Mouse (Mus musculus) heart, postnatal 10 days (tissue): Measurements from ENCODE around the gene Acer3. TPM values are rescaled to one million over a fixed set of nuclear protein-coding genes. Genes with fewer than 3 reads are reported as not detected.
"Not testable (repeated sequence)": the region's sequence is repeated elsewhere in the genome, so short reads cannot be mapped to it uniquely, and the experiment has no call there.

Source experiments
- DNase-seq, 2 experiments: peaks; one replicate each; pipeline ENCODE4 v3.0.0; 2021
- intact Hi-C: fragments of 180-260 bp; cut with DNase I; formaldehyde crosslinking; loops from one replicate; pipeline ENCODE4 v1.15.1; 2025
- total RNA-seq, 2 experiments: library from RNA; stranded (reverse); gene quantifications; 2 replicates each; pipeline ENCODE4 v1.2.3; 2021

Acer3 gene
- total RNA-seq, 2 experiments from 2014 or later = 15.7 to 16.0 TPM

- intact Hi-C loops = loop anchor here (5.0 kb wide), 1 partner anchor 34 kb away; no protein-coding TSS in a partner anchor
- DNase-seq = no peak
Observed at GRCm38 (mm10) chr7:98307921-98308606, 12.9 kb downstream of the Acer3 start.

- no peak for DNase-seq
- intact Hi-C loops = loop anchor here (5.0 kb wide), 1 partner anchor 35 kb away; no protein-coding TSS in a partner anchor
Observed at GRCm38 (mm10) chr7:98307411-98307810, 13.6 kb downstream of the Acer3 start.

GRCm38 (mm10) chr7:98292901-98293300 is 28.1 kb downstream of the Acer3 start:
- intact Hi-C loops = no loop called here
- DNase-seq = no peak

GRCm38 (mm10) chr7:98289585-98289984 is 31.4 kb downstream of the Acer3 start:
- intact Hi-C loops = loop anchor here (1.0 to 5.0 kb wide), 2 partner anchors 52 to 143 kb away; no protein-coding TSS in a partner anchor
- peak in 1 of 2 experiments; percentile 16 for DNase-seq

- peak in 1 of 2 experiments; percentile 5 for DNase-seq
- intact Hi-C loops = no loop called here
Observed at GRCm38 (mm10) chr7:98276263-98276662, 44.7 kb downstream of the Acer3 start.

GRCm38 (mm10) chr7:98268166-98268565 is 52.8 kb downstream of the Acer3 start:
- DNase-seq, intact Hi-C loops: not testable (repeated sequence)

GRCm38 (mm10) chr7:98252520-98252919 is 68.5 kb downstream of the Acer3 start:
- intact Hi-C loops = no loop called here
- no peak for DNase-seq

GRCm38 (mm10) chr7:98236686-98237359 is 84.2 kb downstream of the Acer3 start:
- intact Hi-C loops = no loop called here
- peak; percentile 32 to 63 for DNase-seq

- DNase-seq = no peak
- intact Hi-C loops = no loop called here
Observed at GRCm38 (mm10) chr7:98223796-98224195, 97.2 kb downstream of the Acer3 start.

GRCm38 (mm10) chr7:98216713-98217112 is 104.3 kb downstream of the Acer3 start:
- DNase-seq = no peak
- intact Hi-C loops = no loop called here

- no peak for DNase-seq
- intact Hi-C loops = no loop called here
Observed at GRCm38 (mm10) chr7:98202946-98203345, 118.1 kb downstream of the Acer3 start.

GRCm38 (mm10) chr7:98201493-98202028 is 119.4 kb downstream of the Acer3 start:
- no peak for DNase-seq
- intact Hi-C loops = no loop called here

- intact Hi-C loops = no loop called here
- DNase-seq = no peak
Observed at GRCm38 (mm10) chr7:98200396-98200795, 120.6 kb downstream of the Acer3 start.

- intact Hi-C loops = no loop called here
- no peak for DNase-seq
Observed at GRCm38 (mm10) chr7:98199381-98199780, 121.6 kb downstream of the Acer3 start, which contains the start of gene B3gnt6. TSS of gene B3gnt6 (minus strand) at chr7:98199481.

GRCm38 (mm10) chr7:98195151-98195801 is 125.7 kb downstream of the Acer3 start:
- intact Hi-C loops = no loop called here
- no peak for DNase-seq

GRCm38 (mm10) chr7:98194026-98194792 is 126.8 kb downstream of the Acer3 start:
- intact Hi-C loops = loop anchor here (5.0 kb wide), 1 partner anchor 148 kb away; no protein-coding TSS in a partner anchor
- DNase-seq = no peak

GRCm38 (mm10) chr7:98193515-98194025 is 127.4 kb downstream of the Acer3 start:
- intact Hi-C loops = loop anchor here (5.0 kb wide), 1 partner anchor 149 kb away; no protein-coding TSS in a partner anchor

GRCm38 (mm10) chr7:98191571-98192250 is 129.3 kb downstream of the Acer3 start:
- intact Hi-C loops = loop anchor here (1.0 to 5.0 kb wide), 2 partner anchors 36 to 151 kb away; no protein-coding TSS in a partner anchor
- no peak for DNase-seq

More at GRCm38 (mm10) chr7:98193515-98194025, 127.4 kb downstream of the Acer3 start:
- DNase-seq = no peak

- no peak for DNase-seq
- intact Hi-C loops = loop anchor here (5.0 kb wide), 1 partner anchor 152 kb away; no protein-coding TSS in a partner anchor
Observed at GRCm38 (mm10) chr7:98190578-98190977, 130.4 kb downstream of the Acer3 start.
